Mouse (Mus musculus): ENCODE results near the gene Trap1.
"Not testable (repeated sequence)": the region's sequence is repeated elsewhere in the genome, so short reads cannot be mapped to it uniquely, and the experiment has no call there.

The Trap1 gene

DNA sequence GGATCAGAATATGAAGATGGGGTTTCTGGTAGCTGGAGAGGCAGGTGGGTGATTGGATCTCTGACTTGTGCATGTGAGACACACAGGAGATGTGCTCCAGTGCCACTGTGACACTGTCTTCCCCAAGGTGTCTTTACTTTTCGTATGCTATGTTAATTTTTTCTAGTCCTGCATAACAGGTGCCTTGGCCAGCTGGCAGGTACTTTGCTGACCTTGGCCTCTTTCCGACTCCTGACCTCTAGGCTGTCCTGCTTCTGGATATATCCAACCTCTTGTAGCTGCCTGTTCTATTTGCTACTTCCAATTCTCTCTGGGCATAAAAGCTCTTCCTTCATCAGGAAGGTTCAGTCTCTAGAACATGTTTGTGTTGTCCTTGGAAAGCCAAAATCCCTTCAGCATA is 42.1 kb downstream of the Trap1 start:
- peak; percentile 53 to 70 for DNase-seq

DNA sequence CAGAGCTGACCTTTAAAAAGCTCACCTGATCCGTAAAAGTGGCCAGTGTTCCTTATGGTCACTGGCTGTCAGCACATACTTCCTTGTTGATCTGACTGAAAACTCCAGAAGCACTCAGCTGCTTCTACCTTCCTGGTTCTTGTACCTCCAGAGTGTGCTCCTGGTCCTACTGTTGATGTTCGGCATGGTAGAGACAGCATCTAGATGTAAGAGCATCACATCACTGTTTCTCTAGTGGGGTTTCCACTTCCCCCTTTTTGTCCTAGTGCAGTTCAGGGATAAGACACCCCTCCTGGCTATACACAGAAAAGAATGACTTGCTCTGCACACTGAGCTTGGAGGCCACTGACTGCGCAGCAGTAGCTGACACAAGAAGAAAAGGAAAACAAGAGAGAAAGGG is 43.2 kb downstream of the Trap1 start:
- DNase-seq, result no peak

DNA sequence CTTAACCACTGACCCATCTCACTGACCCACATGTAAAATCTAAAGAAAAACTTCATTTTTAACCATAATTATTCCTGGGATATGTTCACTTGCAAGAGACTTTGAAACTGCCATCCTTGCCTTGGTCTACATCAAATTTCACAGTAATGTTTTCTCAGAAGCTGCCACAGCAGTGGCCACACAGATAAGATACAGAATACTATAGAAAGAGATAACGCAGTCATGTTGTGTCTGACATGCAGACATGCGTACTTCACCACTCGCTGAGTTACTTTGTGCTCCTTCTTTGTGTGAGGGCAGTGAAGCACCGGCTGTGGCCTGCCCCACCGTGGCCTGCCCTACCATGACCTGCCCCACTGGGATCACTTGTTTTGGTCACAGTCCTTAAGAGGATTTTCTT is 43.7 kb downstream of the Trap1 start:
- no peak for DNase-seq

DNA sequence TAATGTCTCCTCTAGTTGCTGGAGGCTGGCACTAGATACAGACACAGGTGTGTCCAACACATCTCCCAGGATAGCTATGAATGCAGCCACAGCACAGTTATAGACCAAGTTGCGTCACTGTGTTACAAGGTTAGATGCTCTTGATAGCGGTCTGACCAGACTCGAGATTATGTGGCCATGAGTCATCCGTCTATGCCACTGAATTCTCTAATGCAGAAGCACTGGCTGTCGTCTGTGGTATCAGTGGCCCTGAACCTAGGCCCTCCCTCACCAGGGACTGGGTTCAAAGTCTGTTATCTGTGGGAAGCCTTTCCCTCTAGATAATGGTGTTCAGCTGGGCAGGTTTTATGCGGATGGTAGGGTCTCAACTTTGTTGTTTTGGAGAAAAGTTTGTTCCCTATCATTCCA is 45.3 kb downstream of the Trap1 start:
- DNase-seq, result no peak

DNA sequence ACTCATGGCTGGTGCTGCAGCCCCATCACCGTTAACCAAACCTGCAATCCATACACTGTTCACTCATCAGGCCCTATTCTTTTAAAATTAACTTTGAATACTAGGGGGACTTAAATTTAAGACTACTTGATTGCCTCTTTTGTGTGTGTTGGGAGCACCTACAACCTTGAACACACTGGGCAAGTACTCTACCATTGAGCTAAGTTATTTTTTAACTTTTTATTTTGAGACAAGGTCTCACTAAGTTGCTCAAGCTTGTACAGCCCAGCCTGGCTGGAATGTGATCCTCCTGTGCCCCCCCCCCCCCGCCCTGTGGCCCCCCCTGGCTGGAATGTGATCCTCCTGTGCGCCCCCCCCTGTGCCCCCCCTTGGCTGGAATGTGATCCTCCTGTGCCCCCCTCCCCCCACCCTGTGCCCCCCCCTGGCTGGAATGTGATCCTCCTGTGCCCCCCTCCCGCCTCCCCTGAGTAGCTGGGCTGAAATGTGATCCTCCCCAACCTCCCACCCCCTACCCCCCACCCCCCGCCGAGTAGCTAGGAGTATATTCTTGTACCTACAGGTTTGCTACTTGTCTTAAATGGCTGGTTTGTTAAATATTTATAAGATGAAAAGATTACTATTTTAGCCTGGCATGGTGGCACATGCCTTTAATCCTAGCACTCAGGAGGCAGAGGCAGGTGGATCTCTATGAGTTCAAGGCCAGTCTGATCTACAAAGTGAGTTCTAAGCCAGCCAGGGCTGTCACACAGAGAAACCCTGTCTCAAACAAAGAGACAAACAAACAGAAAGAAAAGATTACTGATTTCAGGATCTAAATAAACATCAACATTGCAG is 46.0 kb downstream of the Trap1 start:
- peak; percentile 47 to 79 for DNase-seq

DNA sequence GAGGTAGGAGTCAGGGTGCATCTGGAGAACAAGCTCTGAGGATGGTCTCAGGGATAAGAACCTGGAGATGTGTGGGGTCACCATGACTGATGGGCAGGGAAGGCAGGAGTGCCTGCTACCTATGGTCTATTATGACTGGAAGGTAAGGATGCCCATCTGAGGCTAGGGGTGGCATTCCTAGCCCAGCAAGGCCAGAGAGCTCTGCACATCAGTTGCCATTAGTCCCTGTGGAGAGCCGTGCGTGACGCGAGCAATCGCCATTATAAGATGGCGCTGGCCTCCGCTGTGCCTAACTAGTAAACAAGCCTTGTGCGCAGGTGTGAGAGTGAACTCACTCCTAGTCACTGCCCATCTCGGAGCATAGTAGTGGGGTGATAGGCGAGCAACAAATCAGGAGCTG is 47.1 kb downstream of the Trap1 start:
- DNase-seq, result peak in 1 of 2 experiments; percentile 38

DNA sequence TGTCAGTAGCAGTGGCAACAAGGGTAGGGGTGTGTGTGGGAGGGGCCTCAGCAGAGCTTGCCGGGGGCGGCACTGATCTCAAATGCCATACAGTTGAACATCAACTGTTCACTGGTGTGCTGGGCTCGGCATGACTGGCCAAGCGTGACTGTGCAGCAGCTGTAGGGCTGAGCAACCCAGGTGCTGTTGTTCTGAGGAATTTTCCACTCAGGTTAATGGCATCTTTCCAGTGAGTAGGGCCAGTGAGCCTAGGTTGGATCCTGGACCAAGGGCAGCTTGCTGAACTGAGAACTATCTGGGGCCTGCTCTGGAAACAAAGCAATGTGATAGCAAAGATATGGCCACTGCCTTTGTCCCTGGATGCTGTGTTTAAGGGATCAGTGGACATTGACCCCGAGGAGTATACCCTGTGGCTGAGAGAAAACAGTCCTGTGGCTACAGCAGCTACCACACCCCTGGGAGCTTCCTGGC is 48.2 kb downstream of the Trap1 start:
- peak; percentile 91 to 98 for DNase-seq

DNA sequence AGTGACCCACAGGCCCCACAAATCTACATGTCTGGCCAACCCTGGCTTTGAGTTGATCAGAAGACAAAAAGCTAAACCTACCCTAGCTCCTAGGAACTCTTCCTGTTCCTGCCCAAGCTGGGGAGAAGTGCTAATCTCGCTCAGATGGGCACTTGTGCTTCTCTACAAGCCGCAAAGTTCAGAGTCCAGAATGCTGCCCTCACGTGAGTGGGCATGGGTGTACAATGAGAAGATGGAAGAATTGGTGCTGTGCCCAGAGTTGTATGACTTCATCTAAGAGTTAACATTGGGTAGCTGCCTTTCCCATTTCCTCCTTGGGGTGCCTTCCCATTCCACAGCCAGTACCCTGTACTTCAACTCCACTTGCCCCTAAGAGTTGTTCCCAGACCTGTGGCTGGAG is 50.4 kb downstream of the Trap1 start:
- peak; percentile 87 to 91 for DNase-seq

DNA sequence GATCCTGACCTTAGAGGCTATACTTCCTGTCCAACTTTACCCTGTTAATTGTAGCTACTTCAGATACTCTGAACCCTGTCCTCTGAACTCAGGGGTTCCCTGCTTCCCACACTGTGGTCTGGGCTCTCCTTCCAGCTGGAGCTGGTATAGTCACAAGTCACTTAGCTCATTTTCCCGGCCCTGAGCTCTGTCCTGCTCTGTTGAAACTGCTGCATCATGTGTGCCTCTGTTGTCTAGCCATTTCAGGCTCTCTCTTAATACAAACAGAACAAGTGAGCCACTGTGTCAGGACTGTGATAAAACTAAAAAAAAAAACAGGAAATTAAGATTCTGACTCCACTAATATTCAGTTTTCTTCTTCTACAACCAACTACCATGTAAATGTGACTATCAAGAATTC is 51.0 kb downstream of the Trap1 start:
- peak in 1 of 2 experiments; percentile 58 for DNase-seq

DNA sequence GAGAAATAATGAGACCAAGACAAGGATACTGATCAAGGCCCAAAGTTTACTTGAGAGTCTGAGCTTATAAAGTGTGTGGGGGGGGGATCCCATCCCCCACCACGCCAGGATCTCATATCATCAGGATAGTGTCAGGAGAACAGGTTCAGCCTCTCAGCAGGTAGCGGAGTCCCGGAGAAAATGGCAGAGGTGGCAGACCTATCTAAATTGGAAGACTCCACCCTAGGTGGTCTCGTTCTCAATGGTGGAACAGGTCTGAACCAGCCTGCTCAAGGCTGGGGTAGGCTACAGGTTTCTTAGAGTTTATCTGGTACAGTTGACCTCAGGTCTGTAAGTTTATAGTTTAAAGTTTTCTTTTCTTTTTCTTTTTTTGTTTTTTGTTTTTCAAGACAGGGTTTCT is 54.9 kb downstream of the Trap1 start:
- no peak for DNase-seq

DNA sequence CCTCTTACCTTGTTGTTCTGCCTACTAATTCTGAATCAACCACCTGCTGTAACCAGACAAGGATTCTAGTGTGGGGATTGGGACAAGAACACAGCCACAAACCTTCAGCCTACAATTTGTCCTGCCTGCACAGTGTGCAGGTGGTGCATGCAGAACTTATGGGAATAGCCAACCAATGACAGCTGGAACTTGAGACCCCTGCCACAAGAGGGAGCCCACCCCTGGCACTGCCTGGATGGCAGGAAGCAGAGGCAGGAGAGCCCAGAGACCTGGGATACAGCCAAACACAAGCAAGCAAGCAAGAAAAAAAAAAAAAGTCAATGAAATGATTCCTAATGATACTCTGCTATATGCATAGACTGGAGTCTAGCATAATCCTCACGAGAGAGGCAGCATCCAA is 56.4 kb downstream of the Trap1 start:
- peak in 1 of 2 experiments; percentile 46 for DNase-seq

DNA sequence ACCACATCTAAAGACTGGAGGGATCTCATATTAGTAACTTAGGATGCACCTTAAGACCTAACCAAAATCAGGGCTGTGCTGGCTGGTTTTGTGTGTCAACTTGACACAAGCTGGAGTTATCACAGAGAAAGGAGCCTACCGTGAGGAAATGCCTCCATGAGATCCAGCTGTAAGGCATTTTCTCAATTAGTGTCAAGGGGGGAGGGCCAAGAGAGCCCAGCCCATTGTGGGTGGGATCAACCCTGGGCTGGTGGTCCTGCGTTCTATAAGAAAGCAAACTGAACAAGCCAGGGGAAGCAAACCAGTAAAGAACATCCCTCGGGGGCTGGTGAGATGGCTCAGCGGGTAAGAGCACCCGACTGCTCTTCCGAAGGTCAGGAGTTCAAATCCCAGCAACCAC is 60.2 kb downstream of the Trap1 start:
- not testable (repeated sequence) for DNase-seq

DNA sequence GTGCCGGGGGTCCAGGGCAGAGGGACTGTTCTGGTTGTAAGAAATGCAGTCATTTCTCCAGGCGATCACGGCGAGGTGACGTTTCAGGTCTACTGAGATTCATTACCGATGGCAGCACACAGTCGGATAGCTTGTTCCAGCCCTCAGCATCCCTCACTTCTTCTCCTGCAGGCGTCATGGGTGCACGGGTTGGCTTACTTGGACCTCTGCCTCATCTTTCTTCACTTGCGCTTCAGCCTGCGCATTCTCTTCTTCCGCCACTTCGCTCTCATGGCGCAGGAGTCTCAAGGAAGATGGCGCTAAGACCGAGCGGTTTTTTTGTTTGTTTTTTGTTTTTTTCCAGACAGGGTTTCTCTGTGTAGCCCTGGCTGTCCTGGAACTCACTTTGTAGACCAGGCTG is 60.8 kb downstream of the Trap1 start:
- not testable (repeated sequence) for DNase-seq

DNA sequence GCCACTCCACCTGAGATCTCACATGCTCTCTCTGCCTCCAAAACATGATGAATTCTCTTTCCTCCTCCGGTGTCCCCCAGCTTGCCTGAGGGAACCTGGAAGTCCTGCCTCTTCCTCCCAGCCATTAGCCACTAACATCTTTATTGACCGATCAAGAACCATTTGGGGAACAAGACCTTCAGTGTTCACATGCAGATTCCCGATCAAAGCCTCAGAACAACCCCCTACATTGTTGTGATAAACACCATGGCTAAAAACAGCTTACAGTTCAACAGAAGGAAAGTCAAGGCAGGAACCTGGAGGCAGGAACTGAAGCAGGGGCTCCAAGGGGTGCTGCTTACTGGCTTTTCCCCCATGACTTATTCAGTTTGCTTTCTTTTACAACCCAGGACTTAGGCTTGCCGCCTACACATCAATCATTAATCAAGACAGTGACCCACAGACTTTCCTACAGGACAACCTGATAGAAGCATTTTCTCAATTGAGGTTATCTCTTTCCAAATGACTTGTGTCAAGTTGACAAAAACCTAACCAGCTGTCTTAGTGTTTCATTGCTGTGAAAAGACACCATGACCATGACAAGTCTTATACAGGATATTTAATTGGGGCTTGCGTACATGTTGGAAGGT is 63.5 kb downstream of the Trap1 start:
- no peak for DNase-seq

DNA sequence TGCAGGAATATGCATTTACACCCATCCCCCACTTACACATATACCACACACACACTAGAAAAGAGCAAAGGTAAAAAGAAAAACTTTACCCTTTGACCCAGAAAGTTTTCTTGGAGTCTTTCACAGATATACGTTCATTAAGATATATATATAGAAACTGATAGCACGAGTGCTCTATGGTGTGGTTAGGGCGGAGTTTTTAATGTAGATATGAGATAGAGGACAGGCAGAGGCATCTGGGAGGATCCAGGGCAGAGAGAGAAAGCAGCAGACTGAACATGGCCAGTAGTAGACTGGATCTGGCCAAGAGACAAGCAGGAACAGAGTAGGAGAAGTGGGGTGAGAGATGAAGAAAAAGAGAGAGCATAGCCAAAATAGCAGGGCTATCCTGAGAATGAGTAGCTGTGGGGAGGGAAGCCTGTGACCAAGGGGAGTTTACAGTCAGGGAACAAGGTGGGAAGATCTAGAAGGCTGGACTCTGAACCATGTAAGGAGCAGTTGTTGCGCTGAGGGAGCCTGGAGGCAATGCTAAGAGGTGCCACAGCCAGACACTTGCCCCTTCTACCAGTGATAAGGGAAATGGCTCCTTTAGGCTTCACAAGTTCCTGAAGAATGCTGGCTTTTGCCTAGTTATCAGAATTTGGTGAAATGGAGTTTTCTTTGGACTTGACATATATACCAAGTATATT is 64.6 kb downstream of the Trap1 start:
- no peak for DNase-seq

DNA sequence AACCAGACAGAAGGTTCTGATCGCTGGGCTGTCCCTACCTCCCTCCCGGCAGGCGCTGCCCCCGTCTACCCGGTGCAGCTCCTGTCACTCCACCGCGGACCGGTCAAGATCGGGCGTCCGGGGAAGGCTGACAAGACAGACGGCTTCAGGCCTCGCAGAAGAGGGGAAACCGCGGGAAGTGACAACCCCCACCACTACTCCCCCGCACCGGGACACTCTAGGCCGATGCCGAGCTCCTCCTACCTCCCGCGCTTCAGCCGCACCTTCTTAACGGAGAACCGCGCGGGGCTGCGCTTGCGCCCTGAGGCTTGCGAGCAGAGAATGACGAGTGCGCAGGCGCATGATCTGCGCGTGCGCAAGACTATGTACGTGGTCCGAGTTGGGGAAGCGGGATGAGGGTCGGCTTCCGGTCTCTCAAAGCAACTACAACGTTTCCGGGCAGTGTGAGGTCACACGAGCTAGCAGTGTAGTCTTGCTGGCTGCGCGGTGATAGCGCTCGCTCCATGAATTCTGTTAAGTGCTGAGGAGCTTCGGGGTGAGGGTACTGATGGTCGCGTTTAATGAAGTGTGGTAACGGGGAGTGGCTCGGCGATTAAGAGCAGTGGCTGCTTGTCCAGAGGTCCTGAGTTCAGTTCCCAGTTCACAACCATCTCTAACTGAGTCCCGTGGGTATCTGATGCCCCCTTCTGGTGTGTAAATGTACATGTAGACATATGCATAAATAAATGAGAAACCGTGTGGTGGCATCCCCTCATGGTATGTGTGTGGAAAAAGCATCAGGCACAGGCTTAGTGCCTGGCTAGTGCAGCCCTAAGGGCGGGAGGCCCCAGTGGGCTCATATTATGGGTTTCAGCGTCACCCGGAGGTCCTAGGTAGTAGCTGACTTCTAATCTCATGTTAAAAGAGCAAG is 73.9 kb downstream of the Trap1 start, which contains the start of gene Slx4:
Gene Slx4 (minus strand): TSS at position 282 of the 910 bp plus-strand sequence.
- DNase-seq, result peak; percentile 95 to 97
